Mouse (Mus musculus) layer of hippocampus, adult 18-20 months (tissue): ENCODE results near the gene Svs6. TPM values are rescaled to one million over a fixed set of nuclear protein-coding genes. Genes with fewer than 3 reads are reported as not detected.
"Not testable (repeated sequence)": the region's sequence is repeated elsewhere in the genome, so short reads cannot be mapped to it uniquely, and the experiment has no call there.

ENCODE experiments used
- DNase-seq, 2 experiments: peaks; one replicate each; pipeline ENCODE4 v3.0.0; 2022; ENCODE audit warnings: low spot score in 2 of 2
- long read RNA-seq: library from polyadenylated mRNA; stranded (forward); transcript quantifications from one replicate; pipeline ENCODE4 v2.0.0, GENCODE M21; 2021
- total RNA-seq, 2 experiments: library from RNA; stranded (reverse); gene quantifications; 2 replicates each; pipeline ENCODE4 v1.2.3; 2021

Svs6 gene
- not detected for total RNA-seq
- long read RNA-seq = 0 reads

- DNase-seq = not testable (repeated sequence)
These were observed at the start of gene Svs6 for GRCm38 (mm10) chr2:164316451-164316850. TSS of gene Svs6 (plus strand) at chr2:164316751.

GRCm38 (mm10) chr2:164278359-164278758 is 38.2 kb upstream of the Svs6 start, which contains the start of gene Svs4:
TSS of gene Svs4 (minus strand) at chr2:164278459.
- DNase-seq = no peak

GRCm38 (mm10) chr2:164288968-164289367 is 27.6 kb upstream of the Svs6 start, which contains the start of gene Svs3a:
TSS of gene Svs3a (plus strand) at chr2:164289268.
- DNase-seq = not testable (repeated sequence)

- no peak for DNase-seq
These were observed 4.0 kb upstream of the Svs6 start for GRCm38 (mm10) chr2:164312599-164312998.

- not testable (repeated sequence) for DNase-seq
These were observed 1.1 kb upstream of the Svs6 start for GRCm38 (mm10) chr2:164315460-164315859.

- no peak for DNase-seq
These were observed 4.4 kb downstream of the Svs6 start for GRCm38 (mm10) chr2:164320983-164321382.

GRCm38 (mm10) chr2:164332440-164332839 is 15.9 kb downstream of the Svs6 start, which contains the start of gene Svs5:
TSS of gene Svs5 (plus strand) at chr2:164332740.
- DNase-seq = not testable (repeated sequence)

- DNase-seq = not testable (repeated sequence)
These were observed 27.2 kb downstream of the Svs6 start for GRCm38 (mm10) chr2:164343732-164344131.

- not testable (repeated sequence) for DNase-seq
These were observed 31.1 kb downstream of the Svs6 start for GRCm38 (mm10) chr2:164347697-164348096.

- peak in 1 of 2 experiments; percentile 19 for DNase-seq
These were observed 32.4 kb downstream of the Svs6 start for GRCm38 (mm10) chr2:164348980-164349379.

- no peak for DNase-seq
These were observed 36.1 kb downstream of the Svs6 start for GRCm38 (mm10) chr2:164352697-164353096.

GRCm38 (mm10) chr2:164353356-164353755 is 36.8 kb downstream of the Svs6 start:
- no peak for DNase-seq

- DNase-seq = no peak
These were observed 39.8 kb downstream of the Svs6 start for GRCm38 (mm10) chr2:164356177-164356967.

- no peak for DNase-seq
These were observed 41.8 kb downstream of the Svs6 start for GRCm38 (mm10) chr2:164358373-164358772.

GRCm38 (mm10) chr2:164359031-164359430 is 42.5 kb downstream of the Svs6 start:
- DNase-seq = no peak

GRCm38 (mm10) chr2:164359668-164360067 is 43.1 kb downstream of the Svs6 start:
- DNase-seq = no peak

- DNase-seq = no peak
These were observed 44.6 kb downstream of the Svs6 start for GRCm38 (mm10) chr2:164360974-164361657.

GRCm38 (mm10) chr2:164366947-164367346 is 50.4 kb downstream of the Svs6 start:
- no peak for DNase-seq
